Mouse (Mus musculus): ENCODE data around the gene Myl10.

GRCm38 (mm10) chr5:136687561-136687960 is 5.4 kb upstream of the Myl10 start:
- no peak for TF ChIP-seq TAL1 (IDR thresholded peaks at IDR 0.05; ENCODE audit: low read length)
- TF ChIP-seq GATA1 (IDR thresholded peaks at IDR 0.05; ENCODE audit: low read length) = no peak

Data from erythroblast, embryonic 14.5 days (primary cell).